In genomic region chr6:51399113-51399518, GRCm38 (mm10) we compare ENCODE assay signal across 9 mouse cellular contexts. TPM values are rescaled to one million over a fixed set of nuclear protein-coding genes. Genes with fewer than 3 reads are reported as not detected.
DNase-seq lines count a peak whose midpoint lies in the region; ATAC-seq lines count a peak whose summit lies in the region.
"Had no signal": no experiment of that assay in that cellular context is flagged by ENCODE, and none has a peak within 500 bp of the region (broad histone marks: within the 10 kb centered on the region; RNA-seq: fewer than 3 reads in every experiment).

No protein-coding gene starts in this region.

- no peaks in the 10 kb centered on the region for H3K27me3 ChIP-seq in embryonic facial prominence, embryonic 10.5 days (replicated peaks; ENCODE audit: low read depth, poor library complexity, severe bottlenecking)
- no peaks in the 10 kb centered on the region for H3K27me3 ChIP-seq in hindbrain, embryonic 11.5 days (ENCODE audit: control insufficient read depth, insufficient read depth, low read length)
- no peaks in the 10 kb centered on the region for H3K27me3 ChIP-seq in liver, embryonic 12.5 days (replicated peaks)
- no peaks in the 10 kb centered on the region for H3K27me3 ChIP-seq in stomach, embryonic 14.5 days (ENCODE audit: control insufficient read depth, insufficient read depth, low read length)

- H3K36me3 ChIP-seq in embryonic facial prominence, embryonic 10.5 days (replicated peaks): no peaks in the 10 kb centered on the region
- no peaks in the 10 kb centered on the region for H3K36me3 ChIP-seq in hindbrain, embryonic 11.5 days (ENCODE audit: control insufficient read depth, insufficient read depth, low read length)
- H3K36me3 ChIP-seq in liver, embryonic 12.5 days: no peaks in the 10 kb centered on the region
- no peaks in the 10 kb centered on the region for H3K36me3 ChIP-seq in stomach, embryonic 14.5 days (ENCODE audit: control insufficient read depth, insufficient read depth, low read length)

- H3K9me3 ChIP-seq in embryonic facial prominence, embryonic 10.5 days: no peaks in the 10 kb centered on the region
- H3K9me3 ChIP-seq in hindbrain, embryonic 11.5 days (ENCODE audit: control insufficient read depth, low read length): no peaks in the 10 kb centered on the region
- H3K9me3 ChIP-seq in liver, embryonic 12.5 days (replicated peaks): no peaks in the 10 kb centered on the region
- H3K9me3 ChIP-seq in stomach, embryonic 14.5 days (ENCODE audit: control insufficient read depth, low read depth, low read length): no peaks in the 10 kb centered on the region

- H3K27ac ChIP-seq in embryonic facial prominence, embryonic 10.5 days (replicated peaks): peak overlapping the region; percentile 82
- H3K27ac ChIP-seq in hindbrain, embryonic 11.5 days (ENCODE audit: low read depth, low read length): 0 out of 2 replicates have a peak overlapping the region, but pooled peaks have one; percentile 27
- H3K27ac ChIP-seq in liver, embryonic 12.5 days: no peak overlapping the region
- H3K27ac ChIP-seq in stomach, embryonic 14.5 days (ENCODE audit: low read length): peak overlapping the region; percentile 58; the same call in 1 of the 2 replicates

- peaks cover 29% of the 10 kb centered on the region for H3K4me1 ChIP-seq in embryonic facial prominence, embryonic 10.5 days
- peaks cover 6% of the 10 kb centered on the region; the same call in 1 of the 2 replicates for H3K4me1 ChIP-seq in hindbrain, embryonic 11.5 days (replicated peaks; ENCODE audit: control insufficient read depth, insufficient read depth, low read length)
- H3K4me1 ChIP-seq in liver, embryonic 12.5 days: peaks cover 13% of the 10 kb centered on the region
- peaks cover 19% of the 10 kb centered on the region for H3K4me1 ChIP-seq in stomach, embryonic 14.5 days (ENCODE audit: control insufficient read depth, insufficient read depth, low read length)

- WGBS in embryonic facial prominence, embryonic 10.5 days: 16% methylated on average over 6 of the region's 6 CpGs
- 15% methylated on average over 6 of the region's 6 CpGs for WGBS in hindbrain, embryonic 11.5 days
- WGBS in liver, embryonic 12.5 days (ENCODE audit: insufficient replicate concordance): 28% methylated on average over 6 of the region's 6 CpGs
- 13% methylated on average over 6 of the region's 6 CpGs for WGBS in stomach, embryonic 14.5 days

- DNase-seq in Muller cell, postnatal 12 days (ENCODE audit: inconsistent ontology term): peak; percentile 45
- DNase-seq in embryonic facial prominence, embryonic 10.5 days (ENCODE audit: low spot score): peak; percentile 73
- peak; percentile 75 for DNase-seq in hindbrain, embryonic 11.5 days (ENCODE audit: low spot score)
- DNase-seq in right cerebral cortex, postnatal 36 days (ENCODE audit: low spot score in 2 of 2): no peak
- DNase-seq in thymus, postnatal 36 days: no peak
- DNase-seq in cerebellum, adult 11-12 months: no peak

- peak overlapping the region; percentile 35; the same call in 1 of the 2 replicates for H3K9ac ChIP-seq in hindbrain, embryonic 11.5 days (ENCODE audit: low read depth, low read length)
- no peak overlapping the region for H3K9ac ChIP-seq in liver, embryonic 12.5 days
- H3K9ac ChIP-seq in stomach, embryonic 14.5 days (replicated peaks; ENCODE audit: low read depth, low read length): no peak overlapping the region

- no peak overlapping the region for H3K4me2 ChIP-seq in hindbrain, embryonic 11.5 days (replicated peaks; ENCODE audit: low read depth, low read length)
- H3K4me2 ChIP-seq in liver, embryonic 12.5 days: no peak overlapping the region
- 0 out of 2 replicates have a peak overlapping the region, but pooled peaks have one; percentile 2 for H3K4me2 ChIP-seq in stomach, embryonic 14.5 days (replicated peaks; ENCODE audit: low read depth, low read length)

- H3K4me3 ChIP-seq in embryonic facial prominence, embryonic 10.5 days: peak overlapping the region; percentile 24
- H3K4me3 ChIP-seq in hindbrain, embryonic 11.5 days (ENCODE audit: low read depth, low read length): no peak overlapping the region
- no peak overlapping the region for H3K4me3 ChIP-seq in liver, embryonic 12.5 days
- no peak overlapping the region for H3K4me3 ChIP-seq in stomach, embryonic 14.5 days (ENCODE audit: low read depth, low read length)
- H3K4me3 ChIP-seq: myocyte had no signal

- ATAC-seq in hindbrain, embryonic 11.5 days (ENCODE audit: low FRiP score): peak; percentile 80
- peak; percentile 75 for ATAC-seq in liver, embryonic 12.5 days
- peak; percentile 80 for ATAC-seq in stomach, embryonic 14.5 days (ENCODE audit: insufficient number of reproducible peaks, insufficient read depth, low FRiP score, low read depth)

RNA-seq across cellular contexts. Expression of gene Nfe2l3, which starts 33.4 kb away (rescaled TPM):
- 1.3 and 1.6 TPM in 2 replicates for polyA plus RNA-seq in embryonic facial prominence, embryonic 10.5 days (2016; fragmentation: Nextera tagmentation; extraction: Ambion mirVana)
- polyA plus RNA-seq in hindbrain, embryonic 11.5 days (2014; fragmentation: Nextera tagmentation; extraction: Ambion mirVana): 2.6 and 2.7 TPM in 2 replicates
- 0.23 and 0.29 TPM in 2 replicates for polyA plus RNA-seq in liver, embryonic 12.5 days (2016; fragmentation: Nextera tagmentation; extraction: Ambion mirVana)
- polyA plus RNA-seq in stomach, embryonic 14.5 days (2014; fragmentation: Nextera tagmentation; extraction: Ambion mirVana): 7.5 and 9.3 TPM in 2 replicates

Comparison
In these comparisons a context has a peak if more than half of its experiments do, and no peak if none do; other contexts are left out.
1. DNase-seq: peak in Muller cell, postnatal 12 days (single experiment), embryonic facial prominence, embryonic 10.5 days (single experiment) and hindbrain, embryonic 11.5 days (single experiment); none in right cerebral cortex, postnatal 36 days (0 of 2), thymus, postnatal 36 days (0 of 2) and cerebellum, adult 11-12 months (single experiment).
2. Peak in every context shown above with its lines, with median percentiles within 50 percentile points of each other: ATAC-seq.